Mouse (Mus musculus): Measurements from ENCODE around the gene Stx5a. TPM values are rescaled to one million over a fixed set of nuclear protein-coding genes. Genes with fewer than 3 reads are reported as not detected.

The Stx5a gene
- polyA plus RNA-seq, 1 experiment from 2014 or later, result 175 TPM

GRCm38 (mm10) chr19:8710057-8710456, 31.2 kb upstream of the Stx5a start:
- Histone ChIP-seq H3K4me2 (replicated peaks) (no peak overlapping the region; the same call in 1 of the 2 replicates), H3K4me3 (replicated peaks) (no peak overlapping the region), H3K9ac (no peak overlapping the region), H3K27me3 (no peaks in the 10 kb centered on the region), H3K4me1 (peaks cover 42% of the 10 kb centered on the region), H3K36me3 (peaks cover 49% of the 10 kb centered on the region), H3K9me3 (replicated peaks) (no peaks in the 10 kb centered on the region), H3K27ac (replicated peaks) (peak overlapping the region; percentile 75)
- 52% methylated on average over 2 of the region's 2 CpGs for WGBS
- ATAC-seq (ENCODE audit: insufficient number of reproducible peaks, low FRiP score, low TSS enrichment, low read depth), result no peak

DNA sequence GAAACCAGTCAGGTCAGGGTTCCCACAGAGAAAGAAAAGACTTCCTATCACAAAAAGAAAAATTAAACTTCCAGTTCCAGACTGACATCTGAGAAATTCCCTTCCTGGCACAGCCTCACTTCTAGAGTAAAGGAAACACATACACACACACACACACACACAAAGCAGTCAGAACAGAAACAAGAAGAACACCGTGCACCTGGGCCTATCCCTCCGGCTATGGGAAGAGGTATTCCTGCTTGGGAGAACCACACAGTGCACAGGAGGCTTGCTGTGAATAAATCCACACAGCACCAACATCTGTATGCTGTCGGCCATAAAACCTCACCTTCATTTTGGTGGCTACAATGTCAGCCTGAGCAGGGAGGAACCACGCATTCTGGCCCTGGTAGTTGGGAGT, 29.7 kb upstream of the Stx5a start:
- no peak for ATAC-seq (ENCODE audit: insufficient number of reproducible peaks, low FRiP score, low TSS enrichment, low read depth)
- no peaks in the 10 kb centered on the region for H3K27me3 ChIP-seq
- H3K4me2 ChIP-seq (replicated peaks), result peak overlapping the region; percentile 69
- 0 out of 2 replicates have a peak overlapping the region, but pooled peaks have one; percentile 84 for H3K9ac ChIP-seq
- H3K36me3 ChIP-seq, result peaks cover 45% of the 10 kb centered on the region
- H3K9me3 ChIP-seq (replicated peaks), result no peaks in the 10 kb centered on the region
- peak overlapping the region; percentile 74 for H3K4me3 ChIP-seq (replicated peaks)
- peak overlapping the region; percentile 93 for H3K27ac ChIP-seq (replicated peaks)
- 43% methylated on average over 4 of the region's 4 CpGs for WGBS
- peaks cover 42% of the 10 kb centered on the region for H3K4me1 ChIP-seq

DNA sequence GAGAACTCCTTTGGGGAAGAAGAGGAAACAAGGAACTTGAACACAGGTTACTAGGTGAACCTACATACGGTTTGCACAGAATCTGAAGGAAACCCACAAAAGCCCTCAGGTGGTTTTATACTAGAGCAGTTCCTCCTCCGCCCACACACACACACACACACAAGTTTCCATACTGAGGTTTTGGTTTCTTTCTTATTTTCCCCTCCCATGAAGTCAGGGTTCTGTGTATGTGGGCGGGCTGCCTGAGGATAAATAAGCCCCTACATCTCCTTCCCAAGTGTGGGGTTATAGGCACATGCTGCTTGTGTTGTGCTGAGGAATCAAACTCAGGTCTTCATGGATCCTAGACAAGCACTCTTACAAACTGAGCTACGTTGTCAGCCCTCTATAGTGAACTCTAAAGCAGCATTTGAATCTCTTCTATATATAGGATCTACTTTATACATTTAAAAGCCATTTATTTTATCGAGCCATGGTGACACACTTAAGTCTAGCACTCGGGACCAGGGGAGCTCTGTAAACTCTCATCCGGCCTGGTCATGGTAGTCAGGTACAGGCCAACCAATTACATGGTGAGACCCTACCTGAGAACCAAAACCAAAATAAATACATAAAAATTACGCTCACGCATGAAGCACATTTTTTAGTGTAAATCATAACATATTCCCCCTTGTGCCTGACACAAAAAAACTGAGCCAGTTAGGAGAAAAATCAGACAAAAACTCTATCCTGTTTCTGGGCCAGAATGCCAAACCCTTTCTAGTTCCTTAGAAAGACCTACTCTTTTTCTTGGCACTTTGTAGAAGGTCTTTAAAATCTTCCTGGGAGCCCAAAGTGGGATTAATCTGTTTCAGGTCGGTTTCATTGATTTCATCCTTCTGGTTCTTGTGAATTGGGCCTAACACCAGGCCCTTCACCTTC, 29.0 kb upstream of the Stx5a start:
- Histone ChIP-seq H3K9me3 (replicated peaks) (no peaks in the 10 kb centered on the region), H3K9ac (peak overlapping the region; percentile 84), H3K4me2 (replicated peaks) (peak overlapping the region; percentile 69), H3K27ac (replicated peaks) (peak overlapping the region; percentile 93), H3K4me3 (replicated peaks) (peak overlapping the region; percentile 74), H3K27me3 (no peaks in the 10 kb centered on the region), H3K36me3 (peaks cover 40% of the 10 kb centered on the region), H3K4me1 (peaks cover 42% of the 10 kb centered on the region)
- 35% methylated on average over 10 of the region's 10 CpGs for WGBS
- ATAC-seq (ENCODE audit: insufficient number of reproducible peaks, low FRiP score, low TSS enrichment, low read depth), result no peak

DNA sequence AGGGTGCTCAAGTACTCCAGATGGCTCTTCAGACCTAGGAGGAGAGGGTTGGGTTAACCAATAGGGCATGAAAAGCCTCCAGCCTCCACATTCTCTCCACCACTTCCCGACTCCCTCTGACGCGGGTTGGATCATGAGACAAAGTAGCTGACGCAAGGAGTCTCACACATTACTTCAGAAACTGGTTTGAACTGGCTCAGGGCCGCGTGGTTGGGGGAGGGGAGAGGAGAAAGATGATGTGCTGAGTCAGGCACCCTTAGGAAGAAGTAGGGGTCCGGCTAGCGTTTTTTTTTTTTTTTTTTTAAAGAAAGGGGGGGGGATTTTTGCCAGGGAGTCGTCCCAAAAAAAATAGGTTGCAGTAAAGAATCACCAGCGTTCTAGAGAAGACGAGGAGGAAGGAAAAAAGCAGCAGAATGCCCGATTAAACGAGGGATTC, 28.3 kb upstream of the Stx5a start:
- under 1% methylated on average over 13 of the region's 13 CpGs for WGBS
- no peaks in the 10 kb centered on the region for H3K9me3 ChIP-seq (replicated peaks)
- peak overlapping the region; percentile 69 for H3K4me2 ChIP-seq (replicated peaks)
- H3K27ac ChIP-seq (replicated peaks), result peak overlapping the region; percentile 93
- H3K9ac ChIP-seq, result peak overlapping the region; percentile 84
- peaks cover 42% of the 10 kb centered on the region for H3K4me1 ChIP-seq
- H3K4me3 ChIP-seq (replicated peaks), result peak overlapping the region; percentile 74
- peaks cover 34% of the 10 kb centered on the region for H3K36me3 ChIP-seq
- no peaks in the 10 kb centered on the region for H3K27me3 ChIP-seq
- 0 out of 2 replicates have a peak, but pooled peaks have one; percentile 8 for ATAC-seq (ENCODE audit: insufficient number of reproducible peaks, low FRiP score, low TSS enrichment, low read depth)

DNA sequence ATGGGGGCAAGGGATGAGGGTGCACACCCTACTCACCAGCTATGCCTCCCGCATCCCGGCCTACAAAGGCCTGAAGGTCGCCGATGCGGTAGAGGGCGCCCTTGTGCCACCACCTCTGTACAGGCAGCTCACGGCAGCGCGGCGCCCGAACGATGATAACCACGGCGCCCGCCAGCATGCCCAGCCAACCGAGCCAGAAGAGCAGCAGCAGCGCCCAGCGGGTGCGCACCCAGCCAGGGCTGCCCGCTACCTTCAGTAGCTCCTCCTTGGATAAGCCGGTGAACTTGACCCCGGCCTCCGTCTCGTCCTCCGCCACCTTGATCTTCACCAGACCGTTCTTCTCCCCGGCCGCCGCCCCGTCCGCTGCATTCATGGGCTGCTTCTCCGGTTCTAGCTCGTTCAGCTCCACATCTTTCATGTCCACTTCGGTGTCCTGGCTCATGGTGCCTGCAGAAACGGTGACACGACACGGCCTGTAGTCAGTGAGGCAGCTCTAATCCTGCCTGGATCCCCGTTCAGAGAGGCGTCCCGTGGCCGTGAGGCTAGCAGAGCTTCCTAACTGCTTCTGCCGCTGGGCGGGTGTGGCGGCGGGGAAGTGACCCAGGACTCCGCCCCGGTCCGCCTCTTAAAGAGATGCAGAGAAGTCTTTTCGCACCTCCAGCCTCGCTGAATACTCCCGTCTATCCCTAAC, 27.8 kb upstream of the Stx5a start:
- under 1% methylated on average over 51 of the region's 51 CpGs for WGBS
- Histone ChIP-seq H3K27ac (replicated peaks) (peak overlapping the region; percentile 93), H3K27me3 (no peaks in the 10 kb centered on the region), H3K4me2 (replicated peaks) (peak overlapping the region; percentile 69), H3K36me3 (peaks cover 28% of the 10 kb centered on the region), H3K9me3 (replicated peaks) (no peaks in the 10 kb centered on the region), H3K9ac (peak overlapping the region; percentile 84), H3K4me3 (replicated peaks) (peak overlapping the region; percentile 74), H3K4me1 (peaks cover 42% of the 10 kb centered on the region)
- peak; percentile 89 for ATAC-seq (ENCODE audit: insufficient number of reproducible peaks, low FRiP score, low TSS enrichment, low read depth)

DNA sequence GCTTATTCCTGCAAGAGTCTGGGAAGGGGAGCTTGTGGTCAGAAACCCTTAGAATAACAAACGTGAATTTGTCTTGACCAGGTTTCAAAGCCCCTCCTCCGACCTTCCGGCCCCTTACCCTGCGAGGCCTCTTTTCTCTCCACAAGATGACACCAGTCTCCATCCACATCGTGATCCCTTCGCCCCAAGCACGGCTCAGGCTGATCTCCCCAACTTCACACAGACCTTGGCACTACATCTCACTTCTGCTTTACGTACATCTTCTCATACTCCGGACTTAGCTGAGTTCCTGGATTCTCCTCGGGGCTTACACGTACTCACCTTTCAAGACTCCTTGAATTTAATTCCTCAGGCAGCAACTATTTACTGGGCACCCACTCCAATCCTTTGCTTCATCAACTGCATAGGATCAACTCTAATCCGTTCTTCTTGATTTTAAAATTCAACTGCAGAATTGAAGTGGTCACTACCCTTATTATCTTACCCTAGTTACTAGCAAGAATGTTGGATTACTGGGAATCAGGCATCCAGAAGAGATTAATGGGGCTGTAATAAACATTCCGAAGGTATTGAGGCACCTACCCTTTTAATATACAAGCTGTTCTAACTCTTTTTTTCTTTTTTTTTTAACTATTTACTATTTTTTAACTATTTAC, 27.1 kb upstream of the Stx5a start:
- peak; percentile 2; the same call in 1 of the 2 replicates for ATAC-seq (ENCODE audit: insufficient number of reproducible peaks, low FRiP score, low TSS enrichment, low read depth)
- no peaks in the 10 kb centered on the region for H3K9me3 ChIP-seq (replicated peaks)
- H3K27me3 ChIP-seq, result no peaks in the 10 kb centered on the region
- 6% methylated on average over 13 of the region's 13 CpGs for WGBS
- H3K4me2 ChIP-seq (replicated peaks), result peak overlapping the region; percentile 69
- peak overlapping the region; percentile 74 for H3K4me3 ChIP-seq (replicated peaks)
- H3K9ac ChIP-seq, result peak overlapping the region; percentile 84
- peak overlapping the region; percentile 93 for H3K27ac ChIP-seq (replicated peaks)
- peaks cover 22% of the 10 kb centered on the region; the same call in 1 of the 2 replicates for H3K36me3 ChIP-seq
- peaks cover 37% of the 10 kb centered on the region for H3K4me1 ChIP-seq

- H3K27me3 ChIP-seq, result no peaks in the 10 kb centered on the region
- WGBS, result 68% methylated on average over 10 of the region's 10 CpGs
- H3K27ac ChIP-seq (replicated peaks), result no peak overlapping the region
- peaks cover 32% of the 10 kb centered on the region for H3K4me1 ChIP-seq
- H3K4me3 ChIP-seq (replicated peaks), result no peak overlapping the region
- no peak for ATAC-seq (ENCODE audit: insufficient number of reproducible peaks, low FRiP score, low TSS enrichment, low read depth)
- peaks cover 14% of the 10 kb centered on the region; the same call in 1 of the 2 replicates for H3K36me3 ChIP-seq
- no peak overlapping the region for H3K4me2 ChIP-seq (replicated peaks)
- H3K9me3 ChIP-seq (replicated peaks), result no peaks in the 10 kb centered on the region
- no peak overlapping the region for H3K9ac ChIP-seq
Observed at GRCm38 (mm10) chr19:8714653-8715481, 26.3 kb upstream of the Stx5a start.

DNA sequence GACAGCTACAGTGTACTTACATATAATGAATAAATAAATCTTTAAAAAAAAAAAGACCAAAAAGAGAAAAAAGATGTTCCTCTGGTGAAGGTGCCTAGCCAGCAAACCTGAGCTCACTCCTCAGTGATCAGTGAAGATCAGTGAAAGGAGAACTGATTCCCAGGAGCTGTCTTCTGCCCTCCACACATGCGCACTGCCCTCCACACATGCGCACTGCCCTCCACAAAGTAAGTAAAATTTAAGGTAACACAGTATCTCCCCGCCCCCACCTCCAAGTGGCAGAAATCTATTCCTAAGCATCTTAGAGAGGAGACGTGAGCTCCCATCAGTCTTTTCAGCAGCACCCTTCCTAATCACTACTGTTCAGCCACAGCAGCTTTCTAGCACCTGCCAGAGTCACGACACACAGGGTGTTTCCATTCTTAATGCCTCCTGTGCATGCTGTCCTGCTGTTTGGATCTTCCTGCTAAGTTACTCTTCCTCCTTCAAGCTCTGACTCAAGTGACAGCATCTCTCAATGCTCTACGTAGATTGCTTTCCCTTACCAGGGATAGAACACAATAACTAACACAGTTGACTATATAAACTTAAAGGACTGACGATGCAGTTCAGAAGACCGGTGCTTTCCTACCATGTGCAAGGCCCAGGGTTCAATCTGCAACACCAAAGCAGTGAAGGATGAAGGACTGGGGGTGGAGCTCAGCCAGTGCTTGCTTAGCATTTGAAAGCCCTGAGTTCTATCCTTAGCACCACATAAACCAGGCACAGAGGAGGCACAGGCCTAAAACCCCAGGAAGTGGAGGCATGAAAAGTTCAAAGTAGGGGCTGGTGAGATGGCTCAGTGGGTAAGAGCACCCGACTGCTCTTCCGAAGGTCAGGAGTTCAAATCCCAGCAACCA, 25.1 kb upstream of the Stx5a start:
- H3K9ac ChIP-seq, result no peak overlapping the region
- ATAC-seq (ENCODE audit: insufficient number of reproducible peaks, low FRiP score, low TSS enrichment, low read depth), result no peak
- H3K4me1 ChIP-seq, result peaks cover 22% of the 10 kb centered on the region
- 0 out of 2 replicates have a peak, but pooled peaks cover 5% of the 10 kb centered on the region for H3K36me3 ChIP-seq
- H3K27ac ChIP-seq (replicated peaks), result no peak overlapping the region
- no peaks in the 10 kb centered on the region for H3K9me3 ChIP-seq (replicated peaks)
- no peak overlapping the region for H3K4me2 ChIP-seq (replicated peaks)
- H3K27me3 ChIP-seq, result no peaks in the 10 kb centered on the region
- no peak overlapping the region for H3K4me3 ChIP-seq (replicated peaks)
- 80% methylated on average over 10 of the region's 10 CpGs for WGBS

GRCm38 (mm10) chr19:8716767-8717475, 24.3 kb upstream of the Stx5a start:
- peaks cover 22% of the 10 kb centered on the region for H3K4me1 ChIP-seq
- H3K4me2 ChIP-seq (replicated peaks), result no peak overlapping the region
- ATAC-seq (ENCODE audit: insufficient number of reproducible peaks, low FRiP score, low TSS enrichment, low read depth), result no peak
- no peaks in the 10 kb centered on the region for H3K27me3 ChIP-seq
- 79% methylated on average over 8 of the region's 10 CpGs for WGBS
- H3K4me3 ChIP-seq (replicated peaks), result no peak overlapping the region
- no peak overlapping the region for H3K9ac ChIP-seq
- H3K27ac ChIP-seq (replicated peaks), result no peak overlapping the region
- no peaks in the 10 kb centered on the region for H3K36me3 ChIP-seq
- no peaks in the 10 kb centered on the region for H3K9me3 ChIP-seq (replicated peaks)
